Mouse (Mus musculus) heart, postnatal 0 days (tissue): ENCODE measurements around the gene Cpne7. TPM values are rescaled to one million over a fixed set of nuclear protein-coding genes. Genes with fewer than 3 reads are reported as not detected.

Experiments
- ATAC-seq: fragments of 200-750 bp; cut with Nextera tagmentation; 2 replicates; pipeline ENCODE4 v1.8.0; 2017; ENCODE audit warnings: low read depth, moderate number of reproducible peaks, moderate library complexity; ENCODE audit not compliant: insufficient read depth
- DNase-seq: peaks from one replicate; pipeline ENCODE4 v3.0.0-alpha.2; 2016; ENCODE audit warnings: low spot score
- H3K27ac ChIP-seq: fragments of 300-500 bp; sonication (generic); 2 replicates; pipeline ENCODE4 v1.5.1; 2014; ENCODE audit warnings: low read depth, mild to moderate bottlenecking
- H3K27me3 ChIP-seq: fragments of 300-500 bp; sonication (generic); 2 replicates; pipeline ENCODE4 v1.6.1; 2014; ENCODE audit warnings: low read length, mixed read lengths; ENCODE audit not compliant: control insufficient read depth, insufficient read depth
- H3K36me3 ChIP-seq: fragments of 300-500 bp; sonication (generic); replicated peaks from 2 replicates; pipeline ENCODE4 v1.6.1; 2014; ENCODE audit warnings: low read length, mixed read lengths; ENCODE audit not compliant: control insufficient read depth, insufficient read depth
- H3K4me1 ChIP-seq: fragments of 300-500 bp; sonication (generic); 2 replicates; pipeline ENCODE4 v1.6.1; 2014; ENCODE audit warnings: antibody characterized with exemption; ENCODE audit not compliant: control insufficient read depth, insufficient read depth
- H3K4me2 ChIP-seq: fragments of 300-500 bp; sonication (generic); 2 replicates; pipeline ENCODE4 v1.6.1; 2014; ENCODE audit warnings: low read depth, mild to moderate bottlenecking, low read length, moderate library complexity
- H3K4me3 ChIP-seq: fragments of 300-500 bp; sonication (generic); 2 replicates; pipeline ENCODE4 v1.5.1; 2014; ENCODE audit warnings: low read depth, low read length
- H3K9ac ChIP-seq: fragments of 300-500 bp; sonication (generic); replicated peaks from 2 replicates; pipeline ENCODE4 v1.6.1; 2014; ENCODE audit warnings: low read depth, low read length, mixed read lengths
- H3K9me3 ChIP-seq: fragments of 300-500 bp; sonication (generic); replicated peaks from 2 replicates; pipeline ENCODE4 v1.6.1; 2016; ENCODE audit warnings: low read length; ENCODE audit not compliant: control insufficient read depth
- CTCF ChIP-seq: IDR thresholded peaks from 2 replicates; pipeline ENCODE4 v1.5.1; 2016; ENCODE audit warnings: antibody characterized with exemption, control low read depth, low read depth
- EP300 ChIP-seq: IDR thresholded peaks from 2 replicates; pipeline ENCODE4 v1.6.1; 2016; ENCODE audit warnings: antibody characterized with exemption, low read depth
- WGBS: fragments of 180-500 bp; shearing (Covaris S2); extraction: QIAGEN DNeasy Blood & Tissue Kit; methylation state at CpG from one replicate; pipeline ENCODE4 v1.1.7; 2014; 5-methylcytosine and 5-hydroxymethylcytosine counted together
- polyA plus RNA-seq: library from polyadenylated mRNA; unstranded; fragments of >200 nt; fragmentation: Nextera tagmentation; extraction: Ambion mirVana; gene quantifications from 2 replicates; pipeline ENCODE4 v1.2.1, GENCODE M21; 2015
- total RNA-seq: library from RNA; depleted of rRNA; stranded (reverse); fragments of >200 nt; gene quantifications from 2 replicates; pipeline ENCODE4 v1.2.3, GENCODE M21; 2014; ENCODE audit warnings: low replicate concordance

The Cpne7 gene
- total and polyA plus RNA-seq, 2 experiments from 2014 or later = 0.15 to 0.42 TPM

DNA sequence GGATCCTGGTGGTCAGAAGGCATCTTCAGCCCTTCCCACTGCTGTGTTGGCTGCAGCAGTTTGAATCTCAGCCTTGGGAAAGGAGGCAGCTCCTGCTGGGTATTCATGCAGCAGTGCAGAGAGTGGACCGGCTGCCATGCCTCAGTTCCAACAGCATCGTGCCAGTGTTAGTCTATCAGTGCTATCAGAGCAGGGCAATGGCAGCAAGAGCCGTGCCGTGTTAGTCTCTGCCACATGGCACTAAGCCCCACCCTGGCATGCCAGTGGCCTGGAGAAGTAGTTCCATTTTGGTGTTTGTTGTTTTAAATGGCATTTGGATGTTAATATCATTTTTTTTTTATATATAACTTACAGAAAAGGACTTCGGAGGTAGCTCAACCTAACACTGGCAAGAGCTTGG is 8.2 kb upstream of the Cpne7 start:
- ATAC-seq (no peak), DNase-seq (no peak)
- Histone ChIP-seq H3K4me3 (no peak overlapping the region), H3K27me3 (no peaks in the 10 kb centered on the region), H3K27ac (no peak overlapping the region), H3K9ac (no peak overlapping the region), H3K9me3 (no peaks in the 10 kb centered on the region), H3K4me1 (peaks cover under 1% of the 10 kb centered on the region; the same call in 1 of the 2 replicates), H3K36me3 (peaks cover 16% of the 10 kb centered on the region), H3K4me2 (no peak overlapping the region)
- TF ChIP-seq EP300 (no peak), CTCF (no peak)
- 63% methylated on average over 5 of the region's 5 CpGs for WGBS

DNA sequence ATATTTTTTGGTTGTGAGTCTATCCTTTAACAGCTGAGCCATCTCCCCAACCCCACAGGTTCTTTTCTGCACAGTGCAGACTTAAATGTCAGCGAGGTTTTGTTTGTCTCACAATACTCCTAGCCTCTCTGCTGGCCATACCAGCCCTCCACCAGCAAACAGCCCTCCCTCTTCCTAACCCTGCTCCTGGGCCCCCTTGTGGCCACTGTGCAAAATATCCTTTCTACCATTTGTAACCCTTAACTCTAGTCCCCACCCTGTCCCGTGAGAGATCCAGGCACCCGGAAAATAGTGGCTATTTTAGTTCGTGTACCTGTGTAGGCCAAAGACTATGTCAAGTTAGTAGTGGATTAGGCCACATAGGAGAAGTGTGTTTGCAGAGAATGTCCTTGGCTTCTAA is 6.5 kb upstream of the Cpne7 start:
- WGBS = 5% methylated on average over 4 of the region's 4 CpGs

GRCm38 (mm10) chr8:123112892-123113291 is 4.3 kb upstream of the Cpne7 start:
- H3K4me1 ChIP-seq = peaks cover 9% of the 10 kb centered on the region
- no peak overlapping the region for H3K4me3 ChIP-seq
- no peak overlapping the region for H3K4me2 ChIP-seq
- DNase-seq = no peak
- ATAC-seq = no peak
- H3K9me3 ChIP-seq = no peaks in the 10 kb centered on the region
- H3K36me3 ChIP-seq = no peaks in the 10 kb centered on the region
- no peak overlapping the region for H3K9ac ChIP-seq
- WGBS = 66% methylated on average over 9 of the region's 9 CpGs
- peaks cover 25% of the 10 kb centered on the region for H3K27me3 ChIP-seq
- H3K27ac ChIP-seq = no peak overlapping the region
- no peak for TF ChIP-seq EP300
- no peak for TF ChIP-seq CTCF

More for the DNA sequence above, 6.5 kb upstream of the Cpne7 start:
- peaks cover 2% of the 10 kb centered on the region for H3K27me3 ChIP-seq
- ATAC-seq = peak; percentile 61
- H3K4me3 ChIP-seq = no peak overlapping the region
- no peaks in the 10 kb centered on the region for H3K9me3 ChIP-seq
- peak; percentile 70 for DNase-seq
- H3K4me1 ChIP-seq = no peaks in the 10 kb centered on the region
- H3K4me2 ChIP-seq = no peak overlapping the region
- TF ChIP-seq EP300 (no peak), CTCF (peak; percentile 74)
- no peaks in the 10 kb centered on the region; the same call in 1 of the 2 replicates for H3K36me3 ChIP-seq
- H3K9ac ChIP-seq = no peak overlapping the region
- H3K27ac ChIP-seq = no peak overlapping the region

- ATAC-seq (no peak), DNase-seq (no peak)
- no peaks in the 10 kb centered on the region for H3K9me3 ChIP-seq
- H3K4me1 ChIP-seq = peaks cover 13% of the 10 kb centered on the region
- TF ChIP-seq EP300 = no peak
- peak; percentile 10; the same call in 1 of the 2 replicates for TF ChIP-seq CTCF
- no peak overlapping the region for H3K27ac ChIP-seq
- peaks cover 36% of the 10 kb centered on the region for H3K27me3 ChIP-seq
- H3K4me2 ChIP-seq = no peak overlapping the region
- no peak overlapping the region for H3K4me3 ChIP-seq
- 31% methylated on average over 2 of the region's 2 CpGs for WGBS
- no peak overlapping the region for H3K9ac ChIP-seq
- no peaks in the 10 kb centered on the region for H3K36me3 ChIP-seq
Measured at GRCm38 (mm10) chr8:123113908-123114469, 3.2 kb upstream of the Cpne7 start.

GRCm38 (mm10) chr8:123114644-123115043 is 2.5 kb upstream of the Cpne7 start:
- 28% methylated on average over 3 of the region's 3 CpGs for WGBS
- H3K36me3 ChIP-seq = no peaks in the 10 kb centered on the region
- H3K9ac ChIP-seq = no peak overlapping the region
- TF ChIP-seq EP300 (no peak), CTCF (no peak)
- DNase-seq (no peak), ATAC-seq (no peak)
- no peaks in the 10 kb centered on the region for H3K9me3 ChIP-seq
- H3K4me1 ChIP-seq = peaks cover 13% of the 10 kb centered on the region
- peaks cover 42% of the 10 kb centered on the region for H3K27me3 ChIP-seq
- no peak overlapping the region for H3K4me2 ChIP-seq
- H3K27ac ChIP-seq = no peak overlapping the region
- no peak overlapping the region for H3K4me3 ChIP-seq

- 2% methylated on average over 17 of the region's 17 CpGs for WGBS
- DNase-seq (no peak), ATAC-seq (no peak)
- Histone ChIP-seq H3K9me3 (no peaks in the 10 kb centered on the region), H3K9ac (no peak overlapping the region), H3K27me3 (peaks cover 48% of the 10 kb centered on the region), H3K4me3 (peak overlapping the region; percentile 51), H3K27ac (no peak overlapping the region), H3K4me2 (peak overlapping the region; percentile 80), H3K4me1 (peaks cover 13% of the 10 kb centered on the region), H3K36me3 (no peaks in the 10 kb centered on the region)
- TF ChIP-seq EP300 = no peak
- TF ChIP-seq CTCF = no peak
Measured at GRCm38 (mm10) chr8:123117744-123118143, 570 bp downstream of the Cpne7 start.
